Mouse (Mus musculus) thymus, adult 2 months (tissue): ENCODE data around the gene Mapk12.

Source experiments
- CTCF ChIP-seq: fragments of 200-500 bp; IDR thresholded peaks from 2 replicates; pipeline ENCODE4 v1.5.1; 2012; ENCODE audit warnings: mild to moderate bottlenecking, control low read depth, low read length, moderate library complexity, borderline replicate concordance; ENCODE audit not compliant: control insufficient read depth, poor library complexity, insufficient read depth; ENCODE audit errors: extremely low read depth
- POLR2A ChIP-seq: fragments of 200-500 bp; IDR thresholded peaks from 2 replicates; pipeline ENCODE4 v1.6.1; 2012; ENCODE audit warnings: mild to moderate bottlenecking, low read length, control low read depth, moderate library complexity; ENCODE audit not compliant: control insufficient read depth, poor library complexity, insufficient read depth; ENCODE audit errors: extremely low read depth

DNA sequence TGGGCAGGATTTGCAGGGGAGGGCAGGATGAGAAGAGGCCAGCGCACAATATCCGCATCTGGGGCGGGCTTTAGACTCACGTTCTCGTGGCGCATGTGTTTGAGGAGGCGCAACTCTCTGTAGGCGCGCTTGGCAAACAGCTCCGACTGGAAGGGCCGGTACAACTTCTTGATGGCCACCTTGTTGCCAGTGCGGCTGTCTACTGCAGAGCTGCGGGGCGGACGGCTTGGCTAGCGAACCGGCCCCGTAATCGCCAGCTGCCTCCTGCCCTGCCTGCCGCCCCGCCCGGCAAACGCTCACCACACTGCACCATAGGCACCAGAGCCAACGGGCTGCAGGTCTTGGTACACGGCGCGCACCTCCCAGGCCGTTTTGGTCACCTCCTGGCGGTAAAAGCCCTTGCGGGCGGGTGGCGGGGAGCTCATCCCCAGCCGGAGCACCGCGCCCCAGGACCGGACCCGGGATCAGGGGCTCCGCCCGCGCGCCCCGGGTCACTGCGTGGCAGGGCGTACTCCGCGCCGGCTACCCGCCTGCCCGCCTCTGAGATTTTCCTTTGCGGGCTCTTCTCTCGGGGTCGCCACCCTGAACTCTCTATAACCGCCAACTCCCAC lies 350 bp downstream of the Mapk12 start:
- TF ChIP-seq CTCF (no peak), POLR2A (no peak)
